Mouse (Mus musculus) limb, embryonic 14.5 days (tissue): ENCODE measurements around the gene Stk35. TPM values are rescaled to one million over a fixed set of nuclear protein-coding genes. Genes with fewer than 3 reads are reported as not detected.
A peak's percentile ranks its signal among the peaks of the same experiment; 100 is the strongest.

ENCODE experiments used
- ATAC-seq: fragments of 200-750 bp; cut with Nextera tagmentation; 2 replicates; pipeline ENCODE4 v1.8.0; 2017; ENCODE audit warnings: low read depth, moderate number of reproducible peaks, moderate TSS enrichment; ENCODE audit not compliant: low FRiP score
- DNase-seq: peaks from one replicate; pipeline ENCODE4 v3.0.0-alpha.2; 2015; ENCODE audit warnings: low spot score
- H3K27ac ChIP-seq: fragments of 300-500 bp; sonication (generic); replicated peaks from 2 replicates; pipeline ENCODE4 v1.5.1; 2014; ENCODE audit warnings: low read depth, mild to moderate bottlenecking, low read length, moderate library complexity, mixed read lengths
- H3K27me3 ChIP-seq: fragments of 300-500 bp; sonication (generic); 2 replicates; pipeline ENCODE4 v1.6.1; 2014; ENCODE audit warnings: low read length, mixed read lengths; ENCODE audit not compliant: control insufficient read depth, insufficient read depth
- H3K36me3 ChIP-seq: fragments of 300-500 bp; sonication (generic); 2 replicates; pipeline ENCODE4 v1.6.1; 2014; ENCODE audit warnings: mild to moderate bottlenecking, low read length, moderate library complexity, mixed read lengths; ENCODE audit not compliant: control insufficient read depth, insufficient read depth
- H3K4me1 ChIP-seq: fragments of 300-500 bp; sonication (generic); 2 replicates; pipeline ENCODE4 v1.6.1; 2014; ENCODE audit warnings: antibody characterized with exemption, low read length, mixed read lengths; ENCODE audit not compliant: control insufficient read depth, insufficient read depth
- H3K4me2 ChIP-seq: fragments of 300-500 bp; sonication (generic); replicated peaks from 2 replicates; pipeline ENCODE4 v1.6.1; 2014; ENCODE audit warnings: low read depth, mild to moderate bottlenecking, low read length, moderate library complexity; ENCODE audit not compliant: severe bottlenecking
- H3K4me3 ChIP-seq: fragments of 300-500 bp; sonication (generic); replicated peaks from 2 replicates; pipeline ENCODE4 v1.5.1; 2014; ENCODE audit warnings: low read length
- H3K9ac ChIP-seq: fragments of 300-500 bp; sonication (generic); 2 replicates; pipeline ENCODE4 v1.6.1; 2014; ENCODE audit warnings: mild to moderate bottlenecking, low read depth, low read length, moderate library complexity; ENCODE audit not compliant: severe bottlenecking
- H3K9me3 ChIP-seq: fragments of 300-500 bp; sonication (generic); 2 replicates; pipeline ENCODE4 v1.6.1; 2016; ENCODE audit warnings: low read length; ENCODE audit not compliant: control insufficient read depth
- POLR2A ChIP-seq: fragments of 200-500 bp; IDR thresholded peaks from 2 replicates; pipeline ENCODE4 v1.8.0; 2012; ENCODE audit warnings: inconsistent platforms, mild to moderate bottlenecking, moderate library complexity, borderline replicate concordance; ENCODE audit not compliant: insufficient read depth, insufficient read length; ENCODE audit errors: extremely low read depth
- WGBS: fragments of 180-500 bp; shearing (Covaris S2); extraction: QIAGEN DNeasy Blood & Tissue Kit; methylation state at CpG from one replicate; pipeline ENCODE4 v1.1.7; 2014; 5-methylcytosine and 5-hydroxymethylcytosine counted together
- polyA plus RNA-seq, 2 experiments: library from polyadenylated mRNA; depleted of rRNA in 1 of 2; stranded (reverse) in 1 of 2; unstranded in 1 of 2; fragments of >200 nt; fragmentation: Nextera tagmentation in 1 of 2; extraction: Ambion mirVana in 1 of 2; gene quantifications; 2 replicates each; pipeline versions ENCODE4 v1.2.1 to v1.2.3; 2012 to 2014

The Stk35 gene
- polyA plus RNA-seq, 2 experiments, result 12.3 to 21.5 TPM

GRCm38 (mm10) chr2:129879817-129880216 lies 79.5 kb downstream of the Stk35 start:
- no peaks in the 10 kb centered on the region for H3K4me1 ChIP-seq
- no peak for ATAC-seq
- no peaks in the 10 kb centered on the region for H3K27me3 ChIP-seq
- no peaks in the 10 kb centered on the region for H3K36me3 ChIP-seq
- H3K4me2 ChIP-seq, result no peak overlapping the region
- TF ChIP-seq POLR2A, result no peak
- no peak overlapping the region for H3K9ac ChIP-seq
- no peak overlapping the region for H3K27ac ChIP-seq
- no peak overlapping the region for H3K4me3 ChIP-seq
- DNase-seq, result peak; percentile 71
- 29% methylated on average over 3 of the region's 3 CpGs for WGBS
- no peaks in the 10 kb centered on the region for H3K9me3 ChIP-seq

- ATAC-seq (no peak), DNase-seq (no peak)
- 92% methylated on average over 7 of the region's 7 CpGs for WGBS
Measured at GRCm38 (mm10) chr2:129880226-129880625, 79.9 kb downstream of the Stk35 start.

DNA sequence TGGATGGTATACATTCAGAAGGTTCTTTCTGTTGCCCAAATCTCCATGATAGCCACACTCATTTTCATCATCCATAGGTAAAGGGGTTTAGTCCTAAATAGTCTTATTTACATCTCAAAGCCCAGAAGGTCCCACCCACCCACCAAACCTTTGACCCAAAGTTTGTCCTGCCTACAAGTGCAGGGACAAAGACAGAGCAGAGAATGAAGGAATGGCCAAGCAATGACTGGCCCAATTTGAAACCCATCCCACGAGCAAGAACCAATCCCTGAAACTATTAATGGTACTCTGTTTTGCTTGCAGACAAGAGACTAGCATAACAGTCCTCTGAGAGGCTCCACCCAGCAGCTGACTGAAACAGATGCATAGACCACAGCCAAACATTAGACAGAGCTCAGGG lies 81.6 kb downstream of the Stk35 start:
- Histone ChIP-seq H3K27me3 (no peaks in the 10 kb centered on the region), H3K27ac (no peak overlapping the region), H3K4me3 (no peak overlapping the region), H3K4me1 (no peaks in the 10 kb centered on the region), H3K4me2 (no peak overlapping the region), H3K9ac (no peak overlapping the region), H3K9me3 (no peaks in the 10 kb centered on the region), H3K36me3 (no peaks in the 10 kb centered on the region)
- DNase-seq, result no peak
- TF ChIP-seq POLR2A, result no peak
- WGBS, result 89% methylated on average over 1 of the region's 1 CpGs
- ATAC-seq, result no peak

More at GRCm38 (mm10) chr2:129880226-129880625, 79.9 kb downstream of the Stk35 start:
- no peak overlapping the region for H3K4me3 ChIP-seq
- H3K27me3 ChIP-seq, result no peaks in the 10 kb centered on the region
- no peak for TF ChIP-seq POLR2A
- no peaks in the 10 kb centered on the region for H3K36me3 ChIP-seq
- H3K4me1 ChIP-seq, result no peaks in the 10 kb centered on the region
- H3K27ac ChIP-seq, result no peak overlapping the region
- H3K4me2 ChIP-seq, result no peak overlapping the region
- H3K9ac ChIP-seq, result no peak overlapping the region
- H3K9me3 ChIP-seq, result no peaks in the 10 kb centered on the region

Other genes with a start within 250 kb of the Stk35 start
- gene Sirpa, start 207.7 kb upstream of the Stk35 start, polyA plus RNA-seq (2012; rRNA removed), result 39.6 and 40.2 TPM in 2 replicates
- gene Sirpa, start 207.7 kb upstream of the Stk35 start, polyA plus RNA-seq (2014; fragmentation: Nextera tagmentation; extraction: Ambion mirVana), result 34.0 and 34.7 TPM in 2 replicates
- 0.05 and 0.11 TPM in 2 replicates for gene Pdyn, start 100.7 kb upstream of the Stk35 start, polyA plus RNA-seq (2012; rRNA removed)
- 0.18 TPM in 1 of 2 replicates, not detected in the other for gene Pdyn, start 100.7 kb upstream of the Stk35 start, polyA plus RNA-seq (2014; fragmentation: Nextera tagmentation; extraction: Ambion mirVana)
- 3.5 and 5.0 TPM in 2 replicates for gene Tgm3, start 211.8 kb downstream of the Stk35 start, polyA plus RNA-seq (2012; rRNA removed)
- gene Tgm3, start 211.8 kb downstream of the Stk35 start, polyA plus RNA-seq (2014; fragmentation: Nextera tagmentation; extraction: Ambion mirVana), result 2.5 and 3.3 TPM in 2 replicates